Mouse (Mus musculus) thymus, adult 18-20 months (tissue): ENCODE data around the gene Reps2.

Experiments used
- DNase-seq, 2 experiments: peaks; one replicate each; pipeline ENCODE4 v3.0.0; 2022; ENCODE audit warnings: mixed read lengths in 2 of 2

Reps2 gene

GRCm38 (mm10) chrX:162589173-162589805, 54.2 kb downstream of the Reps2 start:
- DNase-seq = no peak

- DNase-seq = no peak
Observed at GRCm38 (mm10) chrX:162584349-162584748, 59.1 kb downstream of the Reps2 start.

GRCm38 (mm10) chrX:162580521-162580920, 62.9 kb downstream of the Reps2 start:
- DNase-seq = no peak

GRCm38 (mm10) chrX:162568439-162568838, 75.0 kb downstream of the Reps2 start:
- DNase-seq = no peak

DNA sequence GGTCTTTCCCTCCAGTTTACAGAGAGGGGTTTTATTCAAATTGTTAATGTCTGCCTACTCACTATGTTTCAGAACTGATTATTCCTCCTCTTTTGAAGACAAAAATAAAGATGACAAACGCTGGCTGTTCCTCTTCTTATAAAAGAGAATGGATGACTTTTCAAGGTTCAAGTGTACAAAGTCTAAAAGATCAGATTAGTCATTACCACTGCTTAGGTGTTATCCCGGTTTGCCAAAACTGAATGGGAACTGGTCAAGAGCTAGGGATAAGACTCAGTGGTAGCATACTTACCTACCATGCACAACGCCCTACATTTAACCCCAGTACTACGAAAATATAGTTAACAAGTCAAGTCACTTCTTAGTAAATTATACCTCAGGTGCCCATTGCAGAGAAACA, 77.9 kb downstream of the Reps2 start:
- no peak for DNase-seq

GRCm38 (mm10) chrX:162556459-162556841, 87.0 kb downstream of the Reps2 start:
- no peak for DNase-seq

GRCm38 (mm10) chrX:162555729-162556458, 87.6 kb downstream of the Reps2 start:
- no peak for DNase-seq

DNA sequence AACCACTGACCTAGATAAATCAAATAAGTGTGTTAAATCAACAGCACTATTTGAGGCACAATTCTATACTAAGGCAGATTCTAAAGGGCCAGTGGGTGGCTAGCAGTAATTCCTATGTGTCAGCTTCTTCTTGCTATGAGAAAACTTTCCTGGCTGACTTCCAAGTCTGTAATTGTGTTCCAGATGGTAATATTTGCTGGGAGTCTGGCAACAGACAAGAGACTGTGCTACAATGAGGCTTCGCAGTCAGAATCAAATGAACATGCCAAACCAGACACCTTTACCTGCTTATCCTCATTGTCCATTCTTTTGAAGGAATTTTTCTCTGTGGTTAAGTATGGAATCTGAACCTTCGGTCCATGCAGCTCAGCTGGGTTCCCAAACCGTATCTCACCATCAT, 88.9 kb downstream of the Reps2 start:
- no peak for DNase-seq

- DNase-seq = no peak
Observed at GRCm38 (mm10) chrX:162552383-162552782, 91.1 kb downstream of the Reps2 start.

- DNase-seq = no peak
Observed at GRCm38 (mm10) chrX:162545037-162545436, 98.4 kb downstream of the Reps2 start.

DNA sequence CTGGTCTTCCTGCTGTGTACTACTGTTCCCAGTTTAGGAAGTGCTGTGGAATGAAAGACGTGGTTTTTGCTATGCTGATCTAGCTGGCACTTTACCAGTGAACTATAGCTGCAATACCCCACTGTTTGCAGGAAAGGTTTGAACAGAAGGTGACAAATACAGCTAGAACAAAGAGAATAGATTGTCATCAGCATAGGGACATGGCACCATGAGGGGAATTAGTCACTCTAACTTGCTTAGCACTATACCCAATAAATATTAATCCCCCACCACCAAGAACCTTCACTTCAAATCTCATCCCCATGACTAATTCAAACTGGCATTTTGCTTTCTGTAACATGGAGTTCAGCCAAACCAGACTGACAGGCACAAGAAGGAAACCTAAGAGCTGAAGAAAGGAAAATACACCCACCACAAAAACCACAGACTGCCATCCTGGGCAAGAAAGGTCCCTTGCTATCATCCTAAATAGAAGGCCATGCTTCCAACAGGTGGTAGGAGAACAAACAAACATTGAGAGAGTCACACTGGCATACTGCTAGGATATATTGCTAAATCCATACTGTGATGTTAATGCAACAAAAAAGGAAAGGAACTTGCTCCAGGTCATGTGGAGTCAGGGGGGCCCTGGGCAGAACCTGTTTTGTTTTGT, 100.7 kb downstream of the Reps2 start:
- no peak for DNase-seq

GRCm38 (mm10) chrX:162541961-162542360, 101.5 kb downstream of the Reps2 start:
- no peak for DNase-seq

DNA sequence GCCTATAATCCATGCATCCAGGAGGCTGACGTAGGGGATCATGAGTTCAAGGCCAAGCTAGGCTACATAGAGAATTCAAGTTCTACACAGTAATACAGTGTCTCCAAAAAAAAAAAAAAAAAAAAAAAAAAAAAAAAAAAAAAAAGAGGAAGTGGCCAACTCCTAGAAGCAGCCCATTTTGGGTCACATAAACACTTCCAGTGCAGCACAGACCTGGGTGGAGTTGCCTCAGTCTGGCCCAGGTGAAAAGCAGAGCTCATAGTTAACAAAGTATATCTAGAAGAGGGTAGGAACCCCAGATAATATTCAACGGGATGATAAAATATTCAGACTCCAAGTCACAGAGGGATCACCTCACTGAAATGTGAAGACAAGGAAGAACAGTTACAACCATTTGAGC, 112.4 kb downstream of the Reps2 start:
- DNase-seq = no peak

DNA sequence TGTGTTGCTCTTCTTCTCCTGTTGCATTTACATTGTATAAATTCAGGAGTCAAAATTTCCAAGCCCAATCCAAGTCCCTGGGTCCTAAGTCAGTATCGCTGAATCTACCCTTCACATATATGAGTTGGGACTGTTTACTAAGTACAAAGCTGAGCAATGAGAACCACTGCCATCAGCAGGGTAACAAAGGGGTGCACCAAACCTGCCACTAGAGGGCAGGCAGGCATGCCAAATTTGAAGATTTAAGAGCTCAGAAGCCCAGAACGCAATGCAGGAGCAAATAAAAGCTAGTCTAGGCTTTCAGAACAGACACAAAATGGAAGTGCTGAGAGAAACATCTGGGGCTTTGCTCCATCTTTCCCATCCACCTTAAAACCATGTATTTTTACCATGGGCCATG, 116.2 kb downstream of the Reps2 start:
- no peak for DNase-seq

DNA sequence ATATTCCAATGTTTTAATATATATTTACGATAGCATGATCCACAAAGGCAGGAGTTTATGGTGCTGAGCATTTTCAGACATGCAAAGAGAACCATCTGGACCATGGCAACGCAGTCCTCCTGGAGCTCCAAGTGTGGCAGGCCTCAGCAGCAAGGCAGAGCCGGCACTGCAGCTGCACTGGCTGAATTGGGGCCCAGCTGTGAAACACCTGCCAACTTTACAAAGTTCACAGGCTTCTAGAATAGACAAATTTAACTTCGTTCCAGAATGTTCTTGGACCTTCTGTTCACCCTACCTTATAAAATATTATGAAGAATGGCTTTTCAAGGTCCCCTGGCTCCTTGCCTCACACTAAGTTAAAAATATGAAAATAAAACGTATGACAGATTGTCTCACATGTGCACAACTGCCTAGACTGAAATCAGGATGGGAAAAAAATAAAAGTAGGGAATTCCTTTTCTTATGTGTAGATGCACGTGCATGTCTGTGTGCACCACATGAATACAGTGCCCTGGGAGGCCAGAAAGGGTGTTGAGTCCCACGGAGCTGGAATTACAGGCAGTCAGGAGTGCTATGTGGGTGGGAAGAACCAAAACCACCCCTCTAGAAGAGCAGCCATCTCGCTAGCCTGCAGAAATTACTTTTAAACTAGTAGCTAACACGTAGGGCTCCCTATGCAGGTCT, 121.5 kb downstream of the Reps2 start:
- no peak for DNase-seq

- no peak for DNase-seq
Observed at GRCm38 (mm10) chrX:162521197-162521596, 122.3 kb downstream of the Reps2 start.

GRCm38 (mm10) chrX:162520374-162520773, 123.1 kb downstream of the Reps2 start:
- no peak for DNase-seq

GRCm38 (mm10) chrX:162510426-162510980, 132.9 kb downstream of the Reps2 start:
- DNase-seq = no peak

DNA sequence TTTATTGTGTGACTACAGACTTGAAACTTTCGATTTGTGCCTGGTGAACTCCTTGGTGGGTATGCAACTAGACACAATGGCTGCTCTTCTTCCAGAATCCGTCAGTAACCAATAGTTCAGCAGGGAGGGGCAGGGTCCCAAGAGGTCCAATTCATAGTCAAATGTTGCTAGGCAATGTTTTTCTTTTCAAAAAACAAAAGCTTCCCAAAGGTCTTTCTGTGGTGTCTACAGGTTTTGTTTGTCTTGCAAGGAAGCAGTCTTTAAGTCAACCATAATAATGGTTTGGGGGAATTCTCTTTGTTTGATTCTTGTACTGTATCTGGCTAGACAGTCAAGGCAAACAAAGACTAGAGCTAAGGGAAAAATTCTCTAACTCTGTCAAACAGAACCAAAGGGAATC, 138.3 kb downstream of the Reps2 start:
- DNase-seq = no peak

- DNase-seq = no peak
Observed at GRCm38 (mm10) chrX:162503436-162503835, 140.0 kb downstream of the Reps2 start.

DNA sequence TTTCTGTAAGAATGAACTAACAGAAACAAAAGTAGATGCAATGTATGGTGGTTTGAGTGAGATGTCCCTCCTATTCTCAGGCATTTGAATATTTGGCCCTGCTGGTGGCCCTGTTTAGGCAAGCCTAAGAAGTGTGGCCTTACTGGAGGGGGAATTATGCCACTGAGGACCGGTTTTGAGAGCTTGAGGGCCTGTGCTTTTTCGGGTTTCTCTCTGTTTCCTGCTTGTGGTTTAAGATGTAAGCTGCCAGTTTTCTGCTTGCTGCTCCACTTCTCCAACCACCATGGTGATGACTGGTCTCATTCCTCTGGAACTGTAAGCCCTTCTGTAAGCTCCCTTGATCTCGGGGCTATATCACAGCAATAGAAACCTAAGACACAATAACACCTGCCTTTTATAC, 142.5 kb downstream of the Reps2 start:
- no peak for DNase-seq

DNA sequence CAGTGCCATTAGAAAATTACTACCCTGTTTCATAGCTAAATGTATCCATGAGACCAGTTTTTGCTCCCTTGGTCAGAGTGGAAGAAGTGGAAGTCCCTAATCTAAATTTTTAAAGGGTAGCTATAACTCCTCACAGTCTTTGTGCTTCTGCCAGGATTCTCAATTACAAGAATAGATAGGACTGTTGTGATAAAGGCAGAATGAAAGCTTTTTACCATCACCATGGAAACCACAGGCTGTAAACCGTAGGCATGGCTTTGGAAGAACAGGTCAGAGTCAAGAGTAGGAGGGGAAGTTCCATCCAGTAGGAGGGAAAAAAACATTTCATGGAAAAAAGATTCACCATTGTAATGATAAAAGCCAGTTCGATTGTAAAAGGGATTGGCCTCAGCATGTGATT, 147.0 kb downstream of the Reps2 start:
- no peak for DNase-seq

- no peak for DNase-seq
Observed at GRCm38 (mm10) chrX:162488630-162489029, 154.8 kb downstream of the Reps2 start.
